Mouse (Mus musculus) bone marrow macrophage, adult 2 months (primary cell): ENCODE results near the gene Olfr1450.
"Not testable (repeated sequence)": the region's sequence is repeated elsewhere in the genome, so short reads cannot be mapped to it uniquely, and the experiment has no call there.

ENCODE experiments used
- CTCF ChIP-seq: IDR thresholded peaks from 2 replicates; pipeline ENCODE4 v1.5.1; 2012; ENCODE audit warnings: low read depth, mild to moderate bottlenecking, low read length, moderate library complexity
- POLR2A ChIP-seq: IDR thresholded peaks from 2 replicates; pipeline ENCODE4 v1.6.1; 2012; ENCODE audit warnings: mild to moderate bottlenecking, low read depth, low read length, borderline replicate concordance

GRCm38 (mm10) chr19:12970082-12970481 lies 20.0 kb downstream of the Olfr1450 start:
- not testable (repeated sequence) for TF ChIP-seq CTCF, POLR2A
